Mouse (Mus musculus): ENCODE measurements around the gene Zc3h12d.

GRCm38 (mm10) chr10:7845136-7845535, 12.9 kb downstream of the Zc3h12d start:
- TF ChIP-seq CTCF (IDR thresholded peaks at IDR 0.05; ENCODE audit: insufficient read depth, low read length) (no peak), POLR2A (IDR thresholded peaks at IDR 0.05; ENCODE audit: borderline replicate concordance, extremely low read depth, low read depth, low read length) (no peak)
